21 mouse cellular contexts compared by ENCODE assay signal in genomic region chr6:127491046-127491445, GRCm38 (mm10).
"Had no signal": no experiment of that assay in that cellular context is flagged by ENCODE, and none has a peak within 500 bp of the region (broad histone marks: within the 10 kb centered on the region; RNA-seq: fewer than 3 reads in every experiment).

No protein-coding gene starts in this region.

- ATAC-seq: intestine, postnatal 0 days; liver, embryonic 12.5 days had no signal

- H3K4me3 ChIP-seq: layer of hippocampus, adult 2 months; limb, embryonic 15.5 days; liver, embryonic 12.5 days; liver, embryonic 15.5 days; lung, embryonic 15.5 days; neural tube, embryonic 12.5 days; neural tube, embryonic 15.5 days; stomach, embryonic 15.5 days had no signal

- DNase-seq: kidney, adult 2 months; kidney, postnatal 25 days; layer of hippocampus, adult 9-11 months; lung, adult 18-20 months; lung, postnatal 10 days; lung, postnatal 4 days; midbrain, embryonic 14.5 days; right cerebral cortex, adult 18-20 months; right cerebral cortex, postnatal 14 days; right cerebral cortex, postnatal 4 days had no signal

- H3K4me1 ChIP-seq: liver, embryonic 12.5 days; liver, embryonic 15.5 days; lung, embryonic 15.5 days had no signal

- H3K9me3 ChIP-seq: limb, embryonic 15.5 days; liver, embryonic 12.5 days; liver, embryonic 15.5 days; lung, embryonic 15.5 days; neural tube, embryonic 15.5 days; stomach, embryonic 15.5 days had no signal

- H3K4me2 ChIP-seq: limb, embryonic 15.5 days; liver, embryonic 12.5 days; liver, embryonic 15.5 days; lung, embryonic 15.5 days; midbrain, embryonic 11.5 days; neural tube, embryonic 12.5 days; neural tube, embryonic 15.5 days; stomach, embryonic 15.5 days had no signal

- H3K27ac ChIP-seq: kidney, postnatal 0 days; layer of hippocampus, adult 2 months; limb, embryonic 15.5 days; liver, embryonic 12.5 days; liver, embryonic 15.5 days; lung, embryonic 15.5 days; neural tube, embryonic 12.5 days; neural tube, embryonic 15.5 days; stomach, embryonic 15.5 days had no signal

- H3K36me3 ChIP-seq: liver, embryonic 12.5 days; liver, embryonic 15.5 days; stomach, embryonic 15.5 days had no signal

- H3K27me3 ChIP-seq: limb, embryonic 15.5 days; liver, embryonic 12.5 days; liver, embryonic 15.5 days; lung, embryonic 15.5 days; neural tube, embryonic 12.5 days; neural tube, embryonic 15.5 days; stomach, embryonic 15.5 days had no signal

- H3K9ac ChIP-seq: limb, embryonic 15.5 days; liver, embryonic 12.5 days; liver, embryonic 15.5 days; lung, embryonic 15.5 days; neural tube, embryonic 12.5 days; neural tube, embryonic 15.5 days; stomach, embryonic 15.5 days had no signal
